ENCODE assay signal across 9 mouse cellular contexts in genomic region chr2:134549770-134550169, GRCm38 (mm10). TPM values are rescaled to one million over a fixed set of nuclear protein-coding genes. Genes with fewer than 3 reads are reported as not detected.
A peak's percentile ranks its signal among the peaks of the same experiment; 100 is the strongest.
DNase-seq lines count a peak whose midpoint lies in the region; ATAC-seq and TF ChIP-seq lines count a peak whose summit lies in the region.
"Had no signal": no experiment of that assay in that cellular context is flagged by ENCODE, and none has a peak within 500 bp of the region (broad histone marks: within the 10 kb centered on the region; RNA-seq: fewer than 3 reads in every experiment).

No protein-coding gene starts in this region.

- no peak for TF ChIP-seq POLR2A in cortical plate, adult 2 months (IDR thresholded peaks at IDR 0.05; ENCODE audit: extremely low read depth, insufficient read depth, low read length)

- 21% methylated on average over 4 of the region's 4 CpGs for WGBS in limb, embryonic 11.5 days

- H3K27me3 ChIP-seq in limb, embryonic 11.5 days (ENCODE audit: control insufficient read depth, insufficient read depth, low read length) = no peaks in the 10 kb centered on the region
- H3K27me3 ChIP-seq: limb, embryonic 12.5 days had no signal

- DNase-seq in adrenal gland, adult 18-20 months (ENCODE audit: low spot score in 2 of 2) = peak; percentile 57 to 65
- DNase-seq in adrenal gland, postnatal 4 days (ENCODE audit: low spot score in 2 of 2) = no peak
- peak; percentile 72 for DNase-seq in testis, postnatal 10 days (ENCODE audit: low spot score)
- DNase-seq in testis, postnatal 14 days (ENCODE audit: low spot score) = no peak
- DNase-seq in limb, embryonic 11.5 days (ENCODE audit: low spot score) = peak; percentile 73
- peak; percentile 67 to 80 for DNase-seq in right cerebral cortex, postnatal 10 days (ENCODE audit: low spot score in 2 of 2)

- ATAC-seq in hematopoietic stem cell, adult 5-6 weeks (replicated peaks in 1 of 2; ENCODE audit: insufficient read depth in 1 of 2, low FRiP score in 2 of 2, low TSS enrichment in 1 of 2, low read depth in 1 of 2, poor library complexity in 2 of 2, severe bottlenecking in 2 of 2) = peak; percentile 51 to 72; a peak in 3 of 4 replicates
- ATAC-seq in limb, embryonic 11.5 days (ENCODE audit: insufficient number of reproducible peaks, low FRiP score, low TSS enrichment, low read depth) = no peak

- H3K27ac ChIP-seq in cortical plate, adult 2 months (ENCODE audit: insufficient read depth, low read length) = no peak overlapping the region
- H3K27ac ChIP-seq in limb, embryonic 11.5 days (replicated peaks; ENCODE audit: low read depth, low read length) = no peak overlapping the region
- H3K27ac ChIP-seq: limb, embryonic 12.5 days had no signal

- no peak overlapping the region for H3K4me2 ChIP-seq in limb, embryonic 11.5 days (ENCODE audit: low read depth, severe bottlenecking)
- H3K4me2 ChIP-seq: limb, embryonic 12.5 days had no signal

- no peaks in the 10 kb centered on the region for H3K9me3 ChIP-seq in limb, embryonic 11.5 days (ENCODE audit: control insufficient read depth, low read length)
- H3K9me3 ChIP-seq: limb, embryonic 12.5 days had no signal

- H3K4me1 ChIP-seq in cortical plate, adult 2 months (ENCODE audit: control insufficient read depth, insufficient read depth, low read length) = no peaks in the 10 kb centered on the region
- H3K4me1 ChIP-seq in limb, embryonic 11.5 days (ENCODE audit: control insufficient read depth, insufficient read depth, low read length) = no peaks in the 10 kb centered on the region
- H3K4me1 ChIP-seq: limb, embryonic 12.5 days had no signal

- no peak overlapping the region for H3K4me3 ChIP-seq in cortical plate, adult 2 months (ENCODE audit: insufficient read depth, low read length)
- H3K4me3 ChIP-seq in limb, embryonic 11.5 days (ENCODE audit: low read depth, low read length) = no peak overlapping the region
- H3K4me3 ChIP-seq: limb, embryonic 12.5 days had no signal

- H3K36me3 ChIP-seq in limb, embryonic 11.5 days (ENCODE audit: control insufficient read depth, insufficient read depth, low read length) = no peaks in the 10 kb centered on the region
- H3K36me3 ChIP-seq: limb, embryonic 12.5 days had no signal

- H3K9ac ChIP-seq in limb, embryonic 11.5 days (ENCODE audit: low read length) = no peak overlapping the region
- H3K9ac ChIP-seq: limb, embryonic 12.5 days had no signal

- TF ChIP-seq CTCF in cortical plate, adult 2 months (IDR thresholded peaks at IDR 0.05; ENCODE audit: extremely low read depth, insufficient read depth, low read length) = peak; percentile 43; the same call in 1 of the 2 replicates

RNA-seq across cellular contexts. Expression of gene Hao1, which starts 4.4 kb away (rescaled TPM):
- under 1 TPM in 1 of 2 experiments, not detected in 1; 0.46 TPM for total RNA-seq in adrenal gland, adult 18-20 months (2021)
- total RNA-seq in adrenal gland, postnatal 4 days (2021) = 10 to 100 TPM in 1 of 2 experiments, under 1 TPM in 1; 0.78 to 14.7 TPM
- 0.04 and 0.08 TPM in 2 replicates for polyA plus RNA-seq in cortical plate, adult 2 months (2012; rRNA removed)
- total RNA-seq in hematopoietic stem cell, adult 5-6 weeks (2017) = not detected in 2 replicates
- not detected in 2 replicates for polyA plus RNA-seq in limb, embryonic 11.5 days (2014; fragmentation: Nextera tagmentation; extraction: Ambion mirVana)
- polyA plus RNA-seq: limb, embryonic 12.5 days had no signal

Comparison
In these comparisons a context has a peak if more than half of its experiments do, and no peak if none do; other contexts are left out.
1. DNase-seq: peak in adrenal gland, adult 18-20 months (2 of 2), testis, postnatal 10 days (single experiment), limb, embryonic 11.5 days (single experiment) and right cerebral cortex, postnatal 10 days (2 of 2); none in adrenal gland, postnatal 4 days (0 of 2) and testis, postnatal 14 days (single experiment).